Mouse (Mus musculus): ENCODE results near the gene Gm49391. TPM values are rescaled to one million over a fixed set of nuclear protein-coding genes. Genes with fewer than 3 reads are reported as not detected.
"Not testable (repeated sequence)": the region's sequence is repeated elsewhere in the genome, so short reads cannot be mapped to it uniquely, and the experiment has no call there.

The Gm49391 gene
- polyA plus RNA-seq (2021), result 0.32 TPM

- TF ChIP-seq CTCF (IDR thresholded peaks at IDR 0.05), result no peak
- POLR2A ChIA-PET, result no interaction called here
- in situ Hi-C loops (cut with MboI; ENCODE audit: low pct_unique_long_range_greater_than_20kb), result no loop called here
- CTCF ChIA-PET, result interaction anchor here (1.8 kb wide), 1 partner anchor 9 kb away, joined by 5 read pairs; no protein-coding TSS in a partner anchor
- H3K27me3 ChIP-seq, result no peaks in the 10 kb centered on the region
- ATAC-seq, result peak; percentile 57
- peak; percentile 6 for DNase-seq (ENCODE audit: low read depth, low spot score)
These were observed at the start of gene Gm49391, which contains the start of gene Ctla2a for GRCm38 (mm10) chr13:60936500-60936901. TSS of gene Gm49391 (minus strand) at chr13:60936571. TSS of gene Ctla2a (minus strand) at chr13:60936625.

- H3K27me3 ChIP-seq; DNase-seq (ENCODE audit: low read depth, low spot score); ATAC-seq; POLR2A ChIA-PET; in situ Hi-C loops (cut with MboI; ENCODE audit: low pct_unique_long_range_greater_than_20kb); CTCF ChIA-PET: not testable (repeated sequence)
These were observed 35.9 kb upstream of the Gm49391 start for GRCm38 (mm10) chr13:60972319-60972718.

- H3K27me3 ChIP-seq; in situ Hi-C loops (cut with MboI; ENCODE audit: low pct_unique_long_range_greater_than_20kb); POLR2A ChIA-PET; DNase-seq (ENCODE audit: low read depth, low spot score); CTCF ChIA-PET: not testable (repeated sequence)
- peak; percentile 51 for ATAC-seq
These were observed 27.6 kb upstream of the Gm49391 start for GRCm38 (mm10) chr13:60963985-60964384.

GRCm38 (mm10) chr13:60961706-60962105 lies 25.3 kb upstream of the Gm49391 start:
- ChIA-PET POLR2A (no interaction called here), CTCF (no interaction called here)
- no peaks in the 10 kb centered on the region for H3K27me3 ChIP-seq
- ATAC-seq (no peak), DNase-seq (ENCODE audit: low read depth, low spot score) (no peak)
- in situ Hi-C loops (cut with MboI; ENCODE audit: low pct_unique_long_range_greater_than_20kb), result no loop called here
- no peak for TF ChIP-seq CTCF (IDR thresholded peaks at IDR 0.05)

- POLR2A ChIA-PET; H3K27me3 ChIP-seq; ATAC-seq; in situ Hi-C loops (cut with MboI; ENCODE audit: low pct_unique_long_range_greater_than_20kb); DNase-seq (ENCODE audit: low read depth, low spot score): not testable (repeated sequence)
- CTCF ChIA-PET, result interaction anchor here (0.9 kb wide), 1 partner anchor 17 kb away, joined by 3 read pairs; no protein-coding TSS in a partner anchor
These were observed 5.5 kb upstream of the Gm49391 start, which contains the start of gene Tpbpa for GRCm38 (mm10) chr13:60941884-60942283. TSS of gene Tpbpa (minus strand) at chr13:60941984.

- ATAC-seq; H3K27me3 ChIP-seq; in situ Hi-C loops (cut with MboI; ENCODE audit: low pct_unique_long_range_greater_than_20kb); DNase-seq (ENCODE audit: low read depth, low spot score); POLR2A ChIA-PET: not testable (repeated sequence)
- CTCF ChIA-PET, result interaction anchor here (1.8 kb wide), 1 partner anchor 10 kb away, joined by 5 read pairs; no protein-coding TSS in a partner anchor
These were observed 881 bp downstream of the Gm49391 start, which contains the start of gene Gm49393 for GRCm38 (mm10) chr13:60935490-60935889. TSS of gene Gm49393 (minus strand) at chr13:60935590.

GRCm38 (mm10) chr13:60904780-60905179 lies 31.6 kb downstream of the Gm49391 start, which contains the start of gene Tpbpb:
TSS of gene Tpbpb (minus strand) at chr13:60904880.
- H3K27me3 ChIP-seq; CTCF ChIA-PET; in situ Hi-C loops (cut with MboI; ENCODE audit: low pct_unique_long_range_greater_than_20kb); POLR2A ChIA-PET; ATAC-seq; DNase-seq (ENCODE audit: low read depth, low spot score): not testable (repeated sequence)

GRCm38 (mm10) chr13:60897328-60897727 lies 39.0 kb downstream of the Gm49391 start, which contains the start of gene Ctla2b:
TSS of gene Ctla2b (minus strand) at chr13:60897447.
- TF ChIP-seq CTCF (IDR thresholded peaks at IDR 0.05), result no peak
- peak; percentile 39 for DNase-seq (ENCODE audit: low read depth, low spot score)

GRCm38 (mm10) chr13:60896794-60897193 lies 39.6 kb downstream of the Gm49391 start, which contains the start of gene Gm49392:
TSS of gene Gm49392 (minus strand) at chr13:60896894.
- CTCF ChIA-PET; POLR2A ChIA-PET; ATAC-seq; H3K27me3 ChIP-seq; in situ Hi-C loops (cut with MboI; ENCODE audit: low pct_unique_long_range_greater_than_20kb); DNase-seq (ENCODE audit: low read depth, low spot score): not testable (repeated sequence)

More at GRCm38 (mm10) chr13:60897328-60897727, 39.0 kb downstream of the Gm49391 start, which contains the start of gene Ctla2b:
- ChIA-PET CTCF (no interaction called here), POLR2A (no interaction called here)
- no peaks in the 10 kb centered on the region for H3K27me3 ChIP-seq
- peak; percentile 95 for ATAC-seq
- in situ Hi-C loops (cut with MboI; ENCODE audit: low pct_unique_long_range_greater_than_20kb), result no loop called here

- CTCF ChIA-PET, result interaction anchor here (1.1 to 1.6 kb wide), 2 partner anchors 14 to 18 kb away, joined by 3 read pairs; no protein-coding TSS in a partner anchor
- DNase-seq (ENCODE audit: low read depth, low spot score) (no peak), ATAC-seq (no peak)
- in situ Hi-C loops (cut with MboI; ENCODE audit: low pct_unique_long_range_greater_than_20kb), result no loop called here
- TF ChIP-seq CTCF (IDR thresholded peaks at IDR 0.05), result no peak
- POLR2A ChIA-PET, result no interaction called here
- no peaks in the 10 kb centered on the region for H3K27me3 ChIP-seq
These were observed 40.8 kb downstream of the Gm49391 start for GRCm38 (mm10) chr13:60895406-60896160.

- H3K27me3 ChIP-seq, result no peaks in the 10 kb centered on the region
- ChIA-PET POLR2A (no interaction called here), CTCF (no interaction called here)
- in situ Hi-C loops (cut with MboI; ENCODE audit: low pct_unique_long_range_greater_than_20kb), result no loop called here
- no peak for TF ChIP-seq CTCF (IDR thresholded peaks at IDR 0.05)
- ATAC-seq (no peak), DNase-seq (ENCODE audit: low read depth, low spot score) (no peak)
These were observed 44.1 kb downstream of the Gm49391 start for GRCm38 (mm10) chr13:60892301-60892700.

Data from Patski (cell line).